Mouse (Mus musculus): ENCODE measurements around the gene Sbp.
"Not testable (repeated sequence)": the region's sequence is repeated elsewhere in the genome, so short reads cannot be mapped to it uniquely, and the experiment has no call there.

The Sbp gene

DNA sequence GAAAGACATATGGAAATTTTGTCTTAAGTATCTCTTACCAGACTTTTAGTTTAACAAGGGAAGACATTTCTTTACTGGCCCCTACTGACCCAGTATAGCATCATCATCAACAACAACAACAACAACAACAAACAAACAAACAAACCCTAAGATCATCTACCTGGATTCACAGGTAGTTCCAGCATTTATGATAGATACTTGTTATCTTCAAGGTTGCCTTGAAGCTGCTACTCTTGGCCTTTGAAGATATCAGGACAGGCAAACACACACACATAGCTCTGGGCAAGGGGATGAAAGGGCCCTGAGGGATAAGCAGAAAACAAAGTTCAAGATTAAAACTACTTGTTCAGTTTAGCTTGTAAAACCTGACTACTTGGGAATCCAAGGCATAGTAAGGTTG is at the start of gene Sbp:
Gene Sbp, plus strand, starts transcription at position 301 of the 400 bp plus-strand sequence.
- no peak for DNase-seq (ENCODE audit: low spot score)

DNA sequence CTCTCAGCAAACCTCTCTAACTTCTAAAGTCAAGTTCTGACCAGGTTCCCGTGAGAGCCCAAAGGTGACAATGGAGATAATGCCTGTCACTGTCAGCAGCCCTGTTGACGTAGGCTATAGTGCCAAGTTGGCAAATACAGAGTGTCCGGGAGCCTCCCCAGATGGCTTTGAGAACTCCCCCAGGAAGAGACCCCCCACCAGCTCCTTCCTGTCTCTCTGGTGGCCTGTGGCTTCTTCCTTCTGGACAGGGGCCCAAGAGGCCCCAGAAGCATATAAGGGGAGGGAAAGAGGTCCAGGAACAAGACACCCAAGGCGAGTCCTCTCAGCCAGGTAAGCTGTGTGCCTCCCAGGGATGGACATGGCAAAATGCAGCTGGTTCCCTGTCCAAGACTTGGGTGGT is 24.3 kb upstream of the Sbp start, which contains the start of gene Dcpp3:
Gene Dcpp3, plus strand, starts transcription at position 301 of the 400 bp plus-strand sequence.
- DNase-seq (ENCODE audit: low spot score), result not testable (repeated sequence)

DNA sequence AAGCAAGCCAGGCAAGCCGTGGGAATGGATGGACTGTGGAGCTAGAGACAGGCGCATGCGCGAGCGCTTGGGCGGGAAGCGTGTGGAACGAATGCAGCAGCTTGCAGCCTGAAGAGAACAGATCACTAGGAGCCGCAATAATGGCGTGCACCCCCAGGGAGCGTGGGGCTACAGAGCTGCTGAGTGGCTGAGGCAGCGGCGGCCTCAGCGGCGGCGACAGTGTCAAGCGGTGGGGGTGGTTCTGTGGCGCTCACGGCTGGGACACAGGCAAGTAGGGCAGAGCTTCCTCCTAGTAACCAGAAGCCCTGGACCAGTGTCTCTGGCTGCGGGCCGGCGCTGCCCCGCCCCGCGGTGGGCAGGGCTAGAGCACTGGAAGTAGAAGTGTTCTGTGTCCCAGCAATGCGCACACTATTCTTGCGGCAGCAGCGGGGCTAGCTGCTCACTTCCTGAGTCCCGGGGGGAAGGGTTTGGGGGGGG is 16.9 kb upstream of the Sbp start:
- DNase-seq (ENCODE audit: low spot score), result peak; percentile 90

DNA sequence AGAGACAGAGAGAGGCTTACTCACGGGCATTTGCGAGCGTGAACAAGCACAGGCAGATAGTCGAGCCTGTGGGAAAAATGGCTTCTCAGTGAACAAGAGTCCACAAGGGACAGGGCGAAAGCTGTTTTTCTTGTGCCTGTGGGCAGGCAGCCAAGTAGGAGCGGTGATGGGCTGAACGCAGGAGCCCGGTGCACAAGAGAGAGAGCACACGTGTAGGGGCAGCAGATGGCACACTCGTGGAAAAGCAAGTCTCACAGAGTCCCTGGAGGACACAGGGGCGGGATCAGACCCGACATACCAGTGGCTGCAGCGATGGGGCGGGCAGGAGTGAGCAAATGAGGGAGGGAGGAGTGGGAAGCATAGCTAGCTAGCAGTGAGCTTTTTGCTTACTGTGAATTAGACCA is 16.4 kb upstream of the Sbp start:
- peak; percentile 85 for DNase-seq (ENCODE audit: low spot score)

DNA sequence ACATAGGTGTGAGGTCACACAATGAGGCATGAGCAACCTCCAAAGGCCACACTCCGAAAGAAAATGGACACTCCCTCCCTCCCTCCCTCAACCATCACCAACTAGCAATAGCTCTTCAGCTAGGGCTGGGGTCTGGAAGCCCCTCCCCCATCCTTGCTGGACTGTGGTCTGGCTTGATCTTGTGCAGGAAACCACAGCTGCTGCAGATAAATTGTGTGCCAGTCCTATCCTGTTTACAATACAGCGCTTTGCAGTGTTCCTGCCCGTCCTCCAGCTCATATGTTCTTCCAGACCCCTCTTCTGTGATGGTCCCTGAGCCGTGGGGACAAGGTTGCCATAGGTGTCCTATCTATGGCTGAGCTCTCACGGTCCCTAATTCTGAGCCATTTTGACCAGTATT is 10.3 kb upstream of the Sbp start:
- DNase-seq (ENCODE audit: low spot score), result no peak

DNA sequence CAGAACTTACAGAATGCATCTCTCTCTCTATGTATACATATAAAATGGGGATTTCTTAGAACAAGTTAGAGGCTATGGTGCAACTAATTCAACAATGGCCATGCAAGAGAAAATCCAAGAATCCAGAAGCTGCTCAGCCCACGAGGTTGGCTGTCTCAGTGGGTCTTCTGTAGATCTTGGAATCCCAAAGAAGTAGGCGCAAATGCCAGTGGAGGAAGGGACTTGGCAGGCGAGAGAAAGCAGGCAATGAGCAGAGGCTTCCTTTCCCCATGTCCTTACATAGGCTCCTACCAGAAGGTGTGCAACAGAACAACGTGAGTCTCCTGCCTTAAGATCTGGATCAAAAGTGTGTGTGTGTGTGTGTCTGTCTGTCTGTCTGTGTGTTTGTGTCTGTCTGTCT is 6.0 kb downstream of the Sbp start:
- DNase-seq (ENCODE audit: low spot score), result not testable (repeated sequence)

DNA sequence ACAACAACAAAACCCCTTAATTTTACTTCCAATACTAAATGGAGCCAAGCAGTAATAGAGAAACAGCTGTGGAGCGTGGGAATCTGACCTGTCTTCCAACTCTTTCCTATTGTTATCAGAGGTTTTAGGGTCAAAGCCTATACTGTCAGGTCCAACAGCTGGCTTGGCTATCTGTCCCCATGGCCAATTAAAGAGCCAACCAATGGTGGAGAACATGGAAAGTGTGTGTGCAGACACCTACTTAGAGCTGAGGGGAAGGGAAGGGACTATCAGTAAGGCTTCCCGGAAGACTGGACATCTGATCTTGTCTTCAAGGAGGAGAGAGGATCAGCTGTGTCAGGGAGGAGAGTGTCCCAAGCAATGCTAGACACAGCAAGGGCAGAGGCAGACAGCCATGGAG is 7.6 kb downstream of the Sbp start:
- no peak for DNase-seq (ENCODE audit: low spot score)

DNA sequence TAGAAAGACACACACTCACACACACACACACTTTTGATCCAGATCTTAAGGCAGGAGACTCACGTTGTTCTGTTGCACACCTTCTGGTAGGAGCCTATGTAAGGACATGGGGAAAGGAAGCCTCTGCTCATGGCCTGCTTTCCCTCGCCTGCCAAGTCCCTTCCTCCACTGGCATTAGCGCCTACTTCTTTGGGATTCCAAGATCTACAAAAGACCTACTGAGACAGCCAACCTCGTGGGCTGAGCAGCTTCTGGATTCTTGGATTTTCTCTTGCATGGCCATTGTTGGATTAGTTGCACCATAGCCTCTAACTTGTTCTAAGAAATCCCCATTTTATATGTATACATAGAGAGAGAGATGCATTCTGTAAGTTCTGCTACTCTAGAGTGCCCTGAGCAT is 9.4 kb downstream of the Sbp start:
- DNase-seq (ENCODE audit: low spot score), result not testable (repeated sequence)

DNA sequence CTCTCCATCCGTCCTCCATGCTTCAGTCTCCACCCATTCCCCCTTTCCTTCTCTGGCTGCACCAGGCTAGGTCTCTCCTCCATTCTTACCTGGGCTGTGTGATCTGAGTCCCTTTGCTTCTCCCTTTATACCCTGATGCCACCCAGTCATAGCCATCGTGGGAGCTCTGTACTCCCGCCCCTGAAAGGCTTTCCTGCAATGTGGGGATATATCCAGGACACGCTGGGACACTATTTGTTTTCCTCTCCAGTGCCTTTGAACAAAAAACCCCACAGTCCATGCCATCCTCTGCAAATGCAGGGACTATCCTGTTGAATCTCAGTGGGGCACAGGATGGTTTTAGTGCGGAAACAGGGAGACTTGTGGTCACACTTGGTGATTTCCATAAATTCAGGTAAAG is 13.7 kb downstream of the Sbp start, which contains the start of gene Sbpl:
Gene Sbpl, minus strand, starts transcription at position 101 of the 400 bp plus-strand sequence.
- no peak for DNase-seq (ENCODE audit: low spot score)

DNA sequence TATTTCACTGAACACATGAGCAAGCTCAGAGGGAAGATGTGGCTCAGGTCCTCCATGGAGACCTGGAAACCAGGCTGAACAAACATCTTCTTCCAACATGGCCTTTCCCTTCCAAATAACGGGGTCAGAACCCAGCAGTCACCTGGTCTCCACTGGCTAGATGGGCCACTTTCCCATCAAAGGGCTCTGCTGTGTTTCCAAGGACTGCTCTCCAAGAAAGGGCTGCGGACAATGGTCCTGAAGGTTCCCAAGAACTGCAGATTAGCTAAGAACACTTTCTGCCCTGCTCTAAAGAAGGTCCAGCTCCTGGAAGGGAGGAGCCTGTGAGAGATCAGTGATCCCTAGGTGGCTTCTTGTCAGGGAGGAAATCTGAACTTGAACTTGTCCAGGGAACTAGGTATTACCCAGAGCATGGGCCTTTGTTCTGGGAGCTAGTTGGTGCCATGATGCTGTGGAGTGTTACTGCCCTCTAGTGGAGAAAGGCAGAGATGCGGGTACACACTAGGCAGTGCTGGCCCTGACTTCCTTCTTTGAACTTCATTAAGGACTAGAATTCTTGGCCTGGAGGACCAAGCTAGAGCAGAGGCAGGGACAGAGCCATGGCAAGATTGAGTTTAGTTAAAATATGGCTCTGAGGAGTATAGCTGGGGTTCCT is 18.7 kb downstream of the Sbp start:
- DNase-seq (ENCODE audit: low spot score), result peak; percentile 84

DNA sequence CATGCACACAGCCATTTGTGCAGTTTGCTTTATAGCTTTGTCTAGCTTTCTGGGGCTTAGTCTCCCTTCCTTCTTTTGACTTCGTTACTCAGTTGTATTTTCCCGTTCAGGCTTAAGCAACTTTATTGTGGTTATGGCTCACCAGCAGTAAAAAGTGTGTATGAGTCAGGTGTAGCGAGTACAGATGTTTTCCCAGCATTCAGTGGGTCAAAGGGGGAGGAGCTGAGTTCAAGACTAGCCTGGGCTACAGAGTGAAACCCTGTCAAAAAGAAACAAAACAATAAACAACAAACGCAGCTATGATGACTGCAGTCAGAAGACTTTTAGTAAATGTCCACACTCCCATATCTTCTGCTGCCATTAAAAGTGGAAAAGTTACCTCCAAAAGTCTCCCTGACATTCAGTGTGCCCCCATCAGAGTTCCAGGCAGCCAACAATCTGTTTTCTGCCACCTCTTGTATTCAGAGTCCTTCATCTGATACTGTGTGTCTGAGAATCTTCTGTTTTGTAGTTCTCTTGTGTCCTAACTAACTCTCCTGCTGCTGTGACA is 20.2 kb downstream of the Sbp start:
- DNase-seq (ENCODE audit: low spot score), result no peak

DNA sequence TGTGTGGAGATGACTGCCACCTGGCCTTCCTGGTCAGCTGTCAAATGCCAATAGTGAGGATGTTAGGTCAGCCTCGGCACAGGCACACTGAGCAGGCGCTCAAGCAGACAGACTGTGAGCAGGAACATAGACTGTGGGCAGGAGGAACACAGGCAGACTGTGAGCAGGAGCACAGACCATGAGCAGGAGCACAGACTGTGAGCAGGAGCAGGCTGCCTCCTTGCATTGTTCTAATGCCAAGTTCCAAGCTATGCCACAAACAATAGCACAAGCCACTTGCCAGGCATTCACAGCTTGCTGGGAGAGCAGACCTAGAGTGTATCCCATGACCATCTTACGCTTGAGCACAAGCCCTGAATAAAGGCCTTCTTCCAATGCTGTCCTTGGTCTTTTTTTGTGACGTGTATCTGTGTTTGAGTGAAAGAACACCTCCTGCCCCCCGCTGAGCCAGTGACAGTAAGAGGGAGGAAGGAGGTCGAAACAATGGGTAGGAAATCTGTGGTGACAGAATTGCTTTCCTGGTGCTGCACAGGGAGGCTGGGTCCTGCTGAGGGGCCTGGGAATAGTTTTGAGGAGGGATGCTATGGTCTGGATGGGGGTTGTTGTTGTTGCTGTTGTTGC is 24.4 kb downstream of the Sbp start:
- no peak for DNase-seq (ENCODE audit: low spot score)

DNA sequence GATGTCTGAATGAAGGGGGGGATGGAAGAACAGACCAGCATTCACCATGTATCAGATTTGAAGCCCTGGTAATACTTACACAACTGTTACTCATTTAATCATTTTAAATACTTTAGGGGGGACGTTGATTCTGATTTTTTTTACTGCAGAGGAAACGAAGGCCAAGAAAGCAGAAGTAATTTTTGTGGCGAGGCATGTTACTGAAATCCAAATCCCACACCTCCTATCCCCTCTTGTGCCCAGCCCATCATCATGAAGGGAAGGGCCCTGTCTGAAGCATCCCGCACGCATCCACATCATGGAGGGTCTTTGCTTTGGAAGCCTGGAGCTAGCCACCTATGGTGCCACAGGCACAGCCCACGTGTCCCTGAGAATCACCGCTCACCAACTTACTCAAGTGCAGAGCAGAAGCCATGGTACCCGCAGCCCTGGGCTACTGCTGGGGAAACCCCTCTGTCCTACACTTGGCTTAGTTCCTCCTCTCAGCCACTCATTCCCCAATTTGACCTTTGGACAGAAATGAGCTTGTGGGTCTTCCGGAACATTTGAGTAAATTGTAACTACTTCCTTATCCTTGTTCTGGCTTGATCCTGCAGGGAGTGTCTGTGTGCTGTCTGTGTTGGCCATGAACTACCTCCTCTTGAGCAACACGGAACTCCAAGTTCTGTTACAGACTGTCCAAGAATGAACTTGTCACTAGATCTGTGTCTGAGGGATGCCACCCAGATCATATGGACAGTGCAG is 25.4 kb downstream of the Sbp start:
- no peak for DNase-seq (ENCODE audit: low spot score)

DNA sequence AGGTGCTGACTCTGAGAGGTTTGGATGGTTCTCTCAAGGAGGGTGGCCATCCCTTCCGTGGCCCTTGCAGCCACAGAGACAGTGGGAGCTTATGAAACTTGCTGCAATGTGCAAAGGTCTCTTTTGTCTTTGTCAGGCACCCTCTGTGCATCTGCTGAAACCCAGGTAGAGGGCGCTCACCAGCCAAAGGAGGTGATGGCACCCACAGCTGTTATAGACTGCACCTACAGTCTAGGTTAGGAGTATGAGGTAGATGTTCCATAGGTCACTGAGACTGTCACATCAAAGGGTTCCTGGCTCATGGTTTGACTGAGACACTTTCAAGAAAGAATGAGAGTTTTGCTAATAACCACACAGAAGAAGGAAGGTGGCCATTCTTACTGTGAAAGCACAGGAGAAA is 27.3 kb downstream of the Sbp start:
- DNase-seq (ENCODE audit: low spot score), result no peak

DNA sequence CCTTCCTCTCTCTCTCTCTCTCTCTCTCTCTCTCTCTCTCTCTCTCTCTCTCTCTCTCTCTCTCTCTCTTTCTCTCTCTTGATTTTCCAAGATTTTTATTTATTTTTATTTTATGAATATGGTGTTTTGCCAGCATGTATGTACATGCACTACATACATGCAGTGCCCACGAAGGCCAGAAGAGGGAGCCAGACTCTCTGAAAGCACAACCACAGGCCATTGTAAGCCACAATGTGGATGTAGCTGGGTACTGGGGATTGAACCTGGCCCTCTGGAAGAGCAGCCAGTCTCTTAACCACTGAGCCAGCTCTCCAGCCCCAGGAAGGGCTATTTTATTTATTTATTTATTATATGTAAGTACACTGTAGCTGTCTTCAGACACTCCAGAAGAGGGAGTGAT is 27.8 kb downstream of the Sbp start:
- DNase-seq (ENCODE audit: low spot score), result peak; percentile 86

DNA sequence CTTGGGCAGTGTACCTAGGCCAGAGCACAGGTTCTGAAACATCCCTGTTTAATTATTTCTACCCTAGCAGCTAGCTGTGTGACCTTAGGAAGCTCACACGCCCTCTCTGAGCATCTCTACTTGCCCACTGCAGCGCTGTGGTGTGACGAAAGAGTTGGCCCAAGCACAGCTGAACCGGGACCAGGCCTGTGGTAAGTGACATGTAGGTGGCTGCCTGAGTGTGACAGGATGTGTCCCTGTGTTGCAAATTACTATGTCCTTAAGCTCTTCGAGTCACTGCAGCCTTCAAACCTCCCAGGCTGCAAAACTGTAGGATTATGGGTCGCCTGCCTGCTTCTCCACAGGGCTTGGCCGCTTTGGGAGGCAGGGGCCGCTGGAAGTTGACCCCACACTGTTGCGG is 29.8 kb downstream of the Sbp start:
- no peak for DNase-seq (ENCODE audit: low spot score)

DNA sequence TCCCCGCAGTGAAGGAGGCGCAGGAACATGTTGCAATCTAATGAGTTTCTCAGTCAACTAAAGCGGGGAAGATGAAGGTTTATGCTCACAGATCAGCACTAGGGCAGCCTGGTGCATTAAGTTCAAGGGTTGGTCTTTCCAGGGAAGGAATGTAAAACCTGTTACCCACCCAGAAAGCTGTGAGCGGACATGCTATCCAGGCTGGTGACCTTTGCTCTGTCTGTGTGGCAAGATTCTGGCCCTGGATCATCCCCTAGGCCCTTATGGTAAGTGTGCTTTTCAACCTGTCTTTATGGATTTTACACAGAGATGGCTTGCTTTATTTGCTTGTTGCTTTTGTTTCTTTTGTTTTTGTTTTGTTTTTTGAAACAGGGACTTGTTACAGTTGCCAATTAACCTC is 35.2 kb downstream of the Sbp start:
- DNase-seq (ENCODE audit: low spot score), result no peak

DNA sequence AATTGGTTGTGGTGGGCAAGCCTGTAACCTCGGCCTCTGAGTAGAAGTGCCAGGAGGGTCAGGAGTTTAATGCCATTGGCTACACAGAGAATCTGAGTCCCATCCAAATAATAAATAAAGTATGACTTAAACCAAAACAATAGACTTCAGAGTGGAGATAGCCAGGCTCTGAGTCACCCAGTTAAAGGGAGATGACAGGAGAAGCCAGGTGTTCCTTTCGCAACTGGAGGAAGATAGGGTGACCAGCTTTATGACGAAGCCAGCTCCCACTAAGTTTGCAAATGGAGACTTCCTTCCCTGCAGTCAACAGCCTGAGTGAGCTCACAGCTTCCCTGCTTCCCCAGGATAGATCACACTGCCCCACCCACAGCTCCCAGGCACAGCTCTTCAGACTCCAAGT is 38.0 kb downstream of the Sbp start:
- DNase-seq (ENCODE audit: low spot score), result no peak

DNA sequence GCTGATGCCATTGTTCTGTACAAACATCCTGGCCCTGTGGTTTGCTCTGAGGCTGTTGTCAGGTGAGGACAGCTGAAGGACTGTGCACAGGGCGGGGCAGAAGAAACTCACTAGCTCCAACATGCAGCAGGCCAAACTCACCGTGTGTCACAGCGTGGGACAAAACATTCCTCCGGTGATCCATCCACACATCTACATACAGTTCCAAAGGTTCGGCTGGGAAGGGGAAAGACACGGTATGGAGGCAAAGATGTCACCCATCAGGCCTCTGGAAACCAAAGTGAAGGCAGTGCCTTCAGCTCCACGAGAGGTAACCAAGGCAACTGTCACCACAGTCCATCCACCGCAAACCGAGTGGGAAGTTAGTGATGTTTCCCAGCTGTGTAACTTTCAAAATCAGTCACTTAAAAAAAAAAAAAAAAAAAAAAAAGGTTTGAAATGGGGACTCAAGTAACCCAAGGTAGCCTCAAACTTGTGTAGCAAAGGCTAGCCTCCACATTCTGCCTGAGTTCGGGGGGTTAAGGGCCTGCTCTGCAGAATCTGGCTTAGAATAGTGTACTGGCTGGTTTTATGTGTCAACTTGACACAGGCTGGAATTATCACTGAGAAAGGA is 38.9 kb downstream of the Sbp start, which contains the start of gene Prss30:
Gene Prss30, minus strand, starts transcription at position 270 of the 613 bp plus-strand sequence.
- no peak for DNase-seq (ENCODE audit: low spot score)

DNA sequence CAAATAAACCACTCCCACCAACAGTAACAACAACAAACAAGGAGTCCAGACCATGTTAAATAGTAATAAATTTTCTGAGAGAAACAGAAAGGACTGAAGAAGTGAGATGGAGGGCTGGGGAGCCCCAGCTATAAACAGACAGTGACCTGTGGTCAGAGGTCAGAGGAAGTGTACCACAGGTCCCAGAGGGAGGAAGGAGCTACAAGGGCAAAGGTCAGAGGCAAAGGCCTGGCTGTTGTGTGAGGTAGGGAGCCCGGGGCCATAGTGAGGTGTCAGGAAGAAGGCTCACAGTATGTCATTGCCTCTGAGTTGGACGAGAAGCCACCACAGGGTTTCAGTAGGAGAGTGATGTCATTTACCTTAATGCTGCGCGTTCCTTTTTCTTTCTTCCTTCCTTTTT is 41.4 kb downstream of the Sbp start:
- no peak for DNase-seq (ENCODE audit: low spot score)

DNA sequence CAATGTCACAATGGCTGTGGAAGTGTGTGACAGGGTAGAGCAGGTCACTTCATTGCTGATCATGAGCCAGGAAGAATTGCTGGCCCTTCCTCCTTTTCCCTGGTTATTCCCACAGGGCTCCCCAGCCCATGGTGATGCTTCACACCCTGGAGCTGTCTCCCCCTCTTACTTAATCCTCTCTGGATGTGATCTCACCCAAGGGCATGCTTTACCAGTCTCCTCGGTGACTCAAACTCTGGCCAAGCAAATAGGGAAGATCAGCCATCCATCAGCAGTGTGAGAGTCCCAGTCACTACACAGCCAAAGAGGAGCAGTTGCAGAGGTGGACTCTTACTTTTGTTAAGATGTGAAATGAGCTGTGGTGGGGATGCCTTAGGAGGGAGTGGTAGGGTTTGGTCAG is 43.5 kb downstream of the Sbp start:
- no peak for DNase-seq (ENCODE audit: low spot score)

DNA sequence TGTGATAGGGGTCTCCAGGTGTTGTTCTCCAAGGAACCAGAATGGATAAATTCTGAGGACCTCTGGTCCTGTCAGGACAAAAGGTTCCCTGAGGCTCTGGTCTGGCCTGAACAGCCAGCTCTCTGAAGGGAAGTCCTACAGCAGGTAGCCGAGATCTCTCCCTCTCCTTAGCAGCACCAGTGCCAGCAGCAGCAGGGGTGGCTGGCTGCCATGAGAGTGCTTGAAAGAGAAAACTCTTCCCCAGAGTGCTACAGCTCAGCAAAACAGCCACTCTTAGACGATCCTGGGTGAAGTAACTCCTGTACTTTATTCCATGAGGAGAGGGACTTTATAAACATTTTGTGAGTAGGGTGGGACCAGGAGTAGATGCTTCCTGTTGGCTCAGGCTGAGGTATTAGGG is 48.3 kb downstream of the Sbp start:
- DNase-seq (ENCODE audit: low spot score), result no peak

Measured in testis, postnatal 10 days (tissue).